Mouse (Mus musculus) intestine, postnatal 0 days (tissue): ENCODE results near the gene Nrxn3. TPM values are rescaled to one million over a fixed set of nuclear protein-coding genes. Genes with fewer than 3 reads are reported as not detected.

Experiments used
- ATAC-seq: fragments of 200-750 bp; cut with Nextera tagmentation; 2 replicates; pipeline ENCODE4 v1.8.0; 2017; ENCODE audit warnings: mild to moderate bottlenecking, moderate TSS enrichment, moderate library complexity
- H3K27ac ChIP-seq: fragments of 300-500 bp; sonication (generic); 2 replicates; pipeline ENCODE4 v1.5.1; 2014; ENCODE audit warnings: mild to moderate bottlenecking, low read depth, low read length, moderate library complexity
- H3K27me3 ChIP-seq: fragments of 300-500 bp; sonication (generic); replicated peaks from 2 replicates; pipeline ENCODE4 v1.6.1; 2014; ENCODE audit warnings: low read length, mixed read lengths; ENCODE audit not compliant: control insufficient read depth, insufficient read depth
- H3K36me3 ChIP-seq: fragments of 300-500 bp; sonication (generic); 2 replicates; pipeline ENCODE4 v1.6.1; 2014; ENCODE audit warnings: mild to moderate bottlenecking, moderate library complexity; ENCODE audit not compliant: control insufficient read depth, insufficient read depth
- H3K4me1 ChIP-seq: fragments of 300-500 bp; sonication (generic); replicated peaks from 2 replicates; pipeline ENCODE4 v1.6.1; 2014; ENCODE audit warnings: antibody characterized with exemption, low read length, mixed read lengths; ENCODE audit not compliant: control insufficient read depth, insufficient read depth
- H3K4me2 ChIP-seq: fragments of 300-500 bp; sonication (generic); replicated peaks from 2 replicates; pipeline ENCODE4 v1.6.1; 2014; ENCODE audit warnings: low read depth, mild to moderate bottlenecking, moderate library complexity
- H3K4me3 ChIP-seq: fragments of 300-500 bp; sonication (generic); 2 replicates; pipeline ENCODE4 v1.5.1; 2014; ENCODE audit warnings: low read depth, low read length
- H3K9ac ChIP-seq: fragments of 300-500 bp; sonication (generic); 2 replicates; pipeline ENCODE4 v1.6.1; 2014; ENCODE audit warnings: mild to moderate bottlenecking, low read depth, low read length
- H3K9me3 ChIP-seq: fragments of 300-500 bp; sonication (generic); 2 replicates; pipeline ENCODE4 v1.6.1; 2016; ENCODE audit warnings: mixed run types; ENCODE audit not compliant: control insufficient read depth
- CTCF ChIP-seq: sonication (generic); IDR thresholded peaks from 2 replicates; pipeline ENCODE4 v1.5.1; 2016; ENCODE audit warnings: low read depth, mild to moderate bottlenecking, control low read depth, antibody characterized with exemption, moderate library complexity
- WGBS: fragments of 180-500 bp; shearing (Covaris S2); extraction: QIAGEN DNeasy Blood & Tissue Kit; methylation state at CpG from one replicate; pipeline ENCODE4 v1.1.7; 2014; 5-methylcytosine and 5-hydroxymethylcytosine counted together
- polyA plus RNA-seq: library from polyadenylated mRNA; unstranded; fragments of >200 nt; fragmentation: Nextera tagmentation; extraction: Ambion mirVana; gene quantifications from 2 replicates; pipeline ENCODE4 v1.2.1, GENCODE M21; 2015

Gene Nrxn3
- polyA plus RNA-seq, 1 experiment from 2014 or later = 0.47 TPM

DNA sequence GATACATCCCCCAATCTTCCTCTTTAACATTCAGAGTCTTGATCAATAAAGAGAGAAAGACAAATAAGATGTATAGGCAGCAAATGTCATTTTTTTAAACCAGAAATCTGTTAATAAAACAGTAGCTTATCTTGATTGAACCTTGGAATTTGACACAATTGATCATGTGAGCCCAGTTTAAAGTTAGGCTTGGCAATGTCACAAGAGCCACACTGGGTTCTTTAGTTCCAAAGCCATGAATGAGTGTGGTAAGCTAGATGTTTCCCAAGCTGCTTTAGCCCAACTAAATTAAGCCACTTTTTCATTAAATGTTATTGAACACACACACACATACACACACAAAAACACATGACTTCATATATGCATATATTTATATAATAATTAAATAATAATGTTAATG is 786.3 kb downstream of the Nrxn3 start:
- Histone ChIP-seq H3K4me2 (no peak overlapping the region), H3K36me3 (no peaks in the 10 kb centered on the region), H3K4me3 (no peak overlapping the region), H3K27ac (no peak overlapping the region), H3K9me3 (no peaks in the 10 kb centered on the region), H3K27me3 (no peaks in the 10 kb centered on the region), H3K9ac (no peak overlapping the region), H3K4me1 (no peaks in the 10 kb centered on the region)
- ATAC-seq = no peak
- TF ChIP-seq CTCF = no peak

DNA sequence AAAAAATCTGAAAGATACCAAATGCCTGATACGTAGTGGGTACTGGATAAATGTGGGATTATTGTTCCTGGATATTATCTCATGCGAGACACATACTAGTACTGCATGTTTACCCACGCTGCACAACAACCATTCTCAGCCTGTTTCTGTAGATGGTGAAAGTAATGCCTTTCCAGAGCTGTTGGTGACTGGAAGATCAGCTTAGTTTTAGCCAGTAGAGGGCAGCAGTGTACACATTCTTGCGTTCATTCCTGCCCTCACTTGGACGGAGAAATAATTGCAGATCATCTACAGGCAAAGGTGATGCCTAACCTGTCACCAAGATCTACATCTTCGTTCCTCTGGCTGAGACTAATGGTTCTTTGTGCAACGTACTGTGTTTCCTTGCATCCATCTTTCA is 791.1 kb downstream of the Nrxn3 start:
- Histone ChIP-seq H3K36me3 (no peaks in the 10 kb centered on the region), H3K27me3 (no peaks in the 10 kb centered on the region), H3K27ac (no peak overlapping the region), H3K9me3 (no peaks in the 10 kb centered on the region), H3K9ac (no peak overlapping the region), H3K4me2 (no peak overlapping the region), H3K4me1 (no peaks in the 10 kb centered on the region), H3K4me3 (no peak overlapping the region)
- ATAC-seq = no peak
- WGBS = 33% methylated on average over 7 of the region's 7 CpGs
- peak; percentile 85 for TF ChIP-seq CTCF

DNA sequence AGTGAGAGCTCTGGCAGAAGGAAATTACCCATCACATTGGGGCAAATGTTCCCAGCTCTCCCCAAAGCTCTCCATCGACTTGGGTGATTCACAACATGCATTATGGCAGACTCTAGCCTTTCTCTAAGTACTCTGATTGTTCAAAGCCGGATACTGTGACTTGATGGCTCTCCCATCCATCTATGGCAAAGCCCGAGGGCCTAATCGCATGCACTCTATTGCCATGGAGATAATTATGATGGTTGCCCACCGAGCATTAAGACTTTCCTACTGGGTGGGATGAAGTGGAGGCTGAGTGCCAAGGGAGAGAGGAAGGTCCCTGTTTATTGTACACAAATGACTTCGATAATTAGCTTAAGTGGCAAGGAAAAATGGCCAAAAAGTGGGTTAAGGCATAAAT is 793.4 kb downstream of the Nrxn3 start:
- TF ChIP-seq CTCF = no peak
- 86% methylated on average over 6 of the region's 6 CpGs for WGBS
- H3K9me3 ChIP-seq = no peaks in the 10 kb centered on the region

DNA sequence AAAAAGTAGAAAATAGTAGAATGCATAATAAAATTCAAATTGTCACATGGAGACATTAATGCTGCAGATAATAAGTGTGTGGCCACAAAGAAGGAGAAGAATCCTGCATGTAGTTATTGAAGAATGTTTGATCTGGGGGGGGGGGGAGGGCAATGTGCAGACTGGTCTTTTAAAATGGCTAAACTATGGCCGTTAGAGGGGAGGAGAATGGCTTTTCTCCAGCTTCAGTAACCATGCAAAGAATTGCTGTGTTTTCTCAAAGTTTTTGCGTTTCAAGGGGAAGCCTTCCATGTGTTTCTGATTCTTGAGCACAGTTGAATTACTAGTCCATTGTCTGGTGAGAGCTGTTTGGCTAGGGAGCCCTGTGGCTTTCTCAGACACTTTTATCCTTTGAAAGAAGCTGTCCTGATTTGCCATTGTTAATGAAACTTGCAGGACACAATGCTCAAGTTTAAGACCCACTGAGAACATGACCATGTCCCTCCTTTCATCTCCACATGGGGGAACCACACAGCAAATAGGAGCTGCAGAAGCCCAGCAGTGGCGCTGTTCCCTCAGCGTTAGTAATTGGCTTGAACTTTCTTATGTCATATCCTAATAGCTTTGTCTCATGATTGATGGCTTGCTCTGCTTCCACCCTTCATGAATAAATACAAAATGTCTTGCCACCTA is 808.1 kb downstream of the Nrxn3 start:
- Histone ChIP-seq H3K9ac (no peak overlapping the region), H3K36me3 (no peaks in the 10 kb centered on the region), H3K4me1 (no peaks in the 10 kb centered on the region), H3K9me3 (no peaks in the 10 kb centered on the region), H3K27ac (no peak overlapping the region), H3K27me3 (no peaks in the 10 kb centered on the region), H3K4me3 (no peak overlapping the region), H3K4me2 (no peak overlapping the region)
- 32% methylated on average over 4 of the region's 4 CpGs for WGBS
- peak; percentile 55 for TF ChIP-seq CTCF
- ATAC-seq = no peak

More for the DNA sequence above, 793.4 kb downstream of the Nrxn3 start:
- no peak overlapping the region for H3K4me3 ChIP-seq
- H3K36me3 ChIP-seq = no peaks in the 10 kb centered on the region
- no peaks in the 10 kb centered on the region for H3K27me3 ChIP-seq
- H3K9ac ChIP-seq = no peak overlapping the region
- H3K27ac ChIP-seq = no peak overlapping the region
- no peak for ATAC-seq
- no peak overlapping the region for H3K4me2 ChIP-seq
- no peaks in the 10 kb centered on the region for H3K4me1 ChIP-seq

DNA sequence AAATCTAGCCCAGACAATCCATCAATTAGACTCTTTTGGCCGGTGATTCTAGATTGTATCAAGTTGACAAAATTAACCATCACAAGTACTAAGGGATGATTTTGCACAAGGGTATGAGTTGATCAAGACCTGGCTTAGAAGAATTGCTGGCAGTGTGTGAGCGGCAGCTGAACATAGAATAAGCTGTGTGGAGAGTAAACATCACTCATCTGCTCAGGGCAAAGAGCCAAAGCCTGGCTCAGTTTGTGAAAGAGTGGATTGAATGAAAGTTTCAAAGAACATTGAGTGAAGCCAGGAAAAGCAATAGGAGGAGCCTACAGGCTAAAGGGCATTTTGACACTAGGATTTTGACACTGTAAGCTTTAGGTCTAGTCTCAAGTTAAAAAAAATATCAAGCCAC is 828.6 kb downstream of the Nrxn3 start:
- WGBS = 64% methylated on average over 2 of the region's 2 CpGs
- H3K4me3 ChIP-seq = no peak overlapping the region
- no peak for ATAC-seq

DNA sequence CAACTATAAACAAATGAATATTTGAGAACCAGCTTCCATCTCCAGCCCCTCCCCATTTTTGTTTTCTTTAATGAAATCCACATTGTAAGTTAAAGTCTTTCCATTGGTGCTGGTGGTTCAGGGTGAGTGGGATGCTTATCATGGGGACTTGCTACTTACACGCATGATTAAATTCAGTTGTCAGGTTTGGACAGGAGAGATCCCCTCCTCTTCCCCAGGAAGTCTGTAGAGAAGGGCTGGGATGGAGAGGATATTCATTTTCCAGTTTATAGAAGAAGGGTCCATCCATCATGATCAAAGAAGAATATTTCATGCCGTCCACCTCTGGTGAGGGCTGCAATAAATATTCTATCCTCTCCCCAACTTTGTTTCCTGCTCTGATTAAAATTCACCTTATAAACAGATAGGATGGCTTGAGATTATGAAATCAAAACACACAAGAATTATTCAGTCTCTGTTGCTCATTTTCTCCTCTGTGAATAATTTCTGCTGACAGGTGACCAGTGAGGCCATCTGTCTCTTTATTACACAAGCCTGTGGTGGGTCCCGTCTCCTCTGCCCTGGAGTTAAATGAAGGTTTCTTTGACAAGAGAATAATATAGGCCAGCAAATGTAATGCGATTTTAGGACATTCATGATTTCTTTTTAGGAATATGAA is 830.7 kb downstream of the Nrxn3 start:
- no peaks in the 10 kb centered on the region for H3K36me3 ChIP-seq
- H3K9ac ChIP-seq = no peak overlapping the region
- no peak for TF ChIP-seq CTCF
- no peaks in the 10 kb centered on the region for H3K9me3 ChIP-seq
- H3K4me1 ChIP-seq = no peaks in the 10 kb centered on the region
- H3K27ac ChIP-seq = no peak overlapping the region
- H3K4me3 ChIP-seq = no peak overlapping the region
- no peaks in the 10 kb centered on the region for H3K27me3 ChIP-seq
- 62% methylated on average over 4 of the region's 4 CpGs for WGBS
- H3K4me2 ChIP-seq = no peak overlapping the region
- no peak for ATAC-seq

More for the DNA sequence above, 828.6 kb downstream of the Nrxn3 start:
- no peaks in the 10 kb centered on the region for H3K27me3 ChIP-seq
- H3K36me3 ChIP-seq = no peaks in the 10 kb centered on the region
- H3K9me3 ChIP-seq = no peaks in the 10 kb centered on the region
- H3K4me1 ChIP-seq = no peaks in the 10 kb centered on the region
- no peak overlapping the region for H3K27ac ChIP-seq
- H3K9ac ChIP-seq = no peak overlapping the region
- TF ChIP-seq CTCF = no peak
- no peak overlapping the region for H3K4me2 ChIP-seq
